Mouse (Mus musculus) heart, postnatal 14 days (tissue): ENCODE results near the gene Gda. TPM values are rescaled to one million over a fixed set of nuclear protein-coding genes. Genes with fewer than 3 reads are reported as not detected.

Source experiments
- DNase-seq, 2 experiments: peaks; one replicate each; pipeline ENCODE4 v3.0.0; 2021 to 2022
- intact Hi-C: fragments of 180-260 bp; cut with DNase I; formaldehyde crosslinking; loops from one replicate; pipeline ENCODE4 v1.15.1; 2025
- total RNA-seq, 2 experiments: library from RNA; stranded (reverse); gene quantifications; 2 replicates each; pipeline ENCODE4 v1.2.3; 2021

Gene Gda
- total RNA-seq, 2 experiments from 2014 or later, result 12.0 to 17.9 TPM

- DNase-seq, result peak; percentile 77 to 79
- intact Hi-C loops, result loop anchor here (2.0 kb wide), 1 partner anchor 99 kb away; no protein-coding TSS in a partner anchor
Measured at GRCm38 (mm10) chr19:21472121-21472780, 994 bp downstream of the Gda start.

- no peak for DNase-seq
- intact Hi-C loops, result no loop called here
Measured at GRCm38 (mm10) chr19:21461221-21461960, 11.9 kb downstream of the Gda start.

- intact Hi-C loops, result no loop called here
- no peak for DNase-seq
Measured at GRCm38 (mm10) chr19:21457461-21457860, 15.8 kb downstream of the Gda start.

- intact Hi-C loops, result no loop called here
- no peak for DNase-seq
Measured at GRCm38 (mm10) chr19:21441787-21442186, 31.5 kb downstream of the Gda start.

GRCm38 (mm10) chr19:21440841-21441240 is 32.4 kb downstream of the Gda start:
- DNase-seq, result no peak
- intact Hi-C loops, result no loop called here

GRCm38 (mm10) chr19:21439141-21439737 is 34.0 kb downstream of the Gda start:
- intact Hi-C loops, result no loop called here
- DNase-seq, result peak; percentile 4 to 9

- intact Hi-C loops, result no loop called here
- no peak for DNase-seq
Measured at GRCm38 (mm10) chr19:21436566-21436965, 36.7 kb downstream of the Gda start.

- DNase-seq, result no peak
- intact Hi-C loops, result no loop called here
Measured at GRCm38 (mm10) chr19:21433348-21433747, 39.9 kb downstream of the Gda start.

GRCm38 (mm10) chr19:21432879-21433278 is 40.4 kb downstream of the Gda start:
- DNase-seq, result no peak
- intact Hi-C loops, result no loop called here

GRCm38 (mm10) chr19:21432286-21432685 is 41.0 kb downstream of the Gda start:
- DNase-seq, result no peak
- intact Hi-C loops, result no loop called here

- no peak for DNase-seq
- intact Hi-C loops, result no loop called here
Measured at GRCm38 (mm10) chr19:21425391-21425790, 47.9 kb downstream of the Gda start.

- DNase-seq, result no peak
- intact Hi-C loops, result no loop called here
Measured at GRCm38 (mm10) chr19:21423731-21424130, 49.5 kb downstream of the Gda start.

GRCm38 (mm10) chr19:21418418-21418817 is 54.8 kb downstream of the Gda start:
- DNase-seq, result no peak
- intact Hi-C loops, result no loop called here

GRCm38 (mm10) chr19:21415377-21415776 is 57.9 kb downstream of the Gda start:
- intact Hi-C loops, result no loop called here

GRCm38 (mm10) chr19:21409178-21409577 is 64.1 kb downstream of the Gda start:
- intact Hi-C loops, result no loop called here
- DNase-seq, result no peak

More at GRCm38 (mm10) chr19:21415377-21415776, 57.9 kb downstream of the Gda start:
- no peak for DNase-seq

- DNase-seq, result no peak
- intact Hi-C loops, result no loop called here
Measured at GRCm38 (mm10) chr19:21407363-21407762, 65.9 kb downstream of the Gda start.

- intact Hi-C loops, result no loop called here
- no peak for DNase-seq
Measured at GRCm38 (mm10) chr19:21397994-21398393, 75.3 kb downstream of the Gda start.

GRCm38 (mm10) chr19:21396364-21396763 is 76.9 kb downstream of the Gda start:
- intact Hi-C loops, result no loop called here
- DNase-seq, result no peak

GRCm38 (mm10) chr19:21390904-21391303 is 82.3 kb downstream of the Gda start:
- intact Hi-C loops, result no loop called here
- no peak for DNase-seq

GRCm38 (mm10) chr19:21386842-21387241 is 86.4 kb downstream of the Gda start:
- intact Hi-C loops, result no loop called here
- no peak for DNase-seq

- DNase-seq, result no peak
- intact Hi-C loops, result no loop called here
Measured at GRCm38 (mm10) chr19:21384231-21384630, 89.0 kb downstream of the Gda start.
